Mouse (Mus musculus): ENCODE results near the gene Kif26b. TPM values are rescaled to one million over a fixed set of nuclear protein-coding genes. Genes with fewer than 3 reads are reported as not detected.

Kif26b gene
- polyA plus RNA-seq, 1 experiment from 2014 or later: 11.1 TPM

GRCm38 (mm10) chr1:178798886-178799285 is 270.0 kb downstream of the Kif26b start:
- Histone ChIP-seq H3K9ac (replicated peaks) (no peak overlapping the region), H3K4me1 (peaks cover 13% of the 10 kb centered on the region), H3K4me3 (replicated peaks) (no peak overlapping the region), H3K36me3 (no peaks in the 10 kb centered on the region), H3K4me2 (0 out of 2 replicates have a peak overlapping the region, but pooled peaks have one; percentile 24), H3K9me3 (replicated peaks) (no peaks in the 10 kb centered on the region), H3K27ac (replicated peaks) (no peak overlapping the region), H3K27me3 (replicated peaks) (no peaks in the 10 kb centered on the region)
- ATAC-seq (ENCODE audit: low FRiP score): no peak
- 77% methylated on average over 8 of the region's 8 CpGs for WGBS

GRCm38 (mm10) chr1:178799836-178800552 is 271.1 kb downstream of the Kif26b start:
- Histone ChIP-seq H3K27me3 (replicated peaks) (no peaks in the 10 kb centered on the region), H3K36me3 (no peaks in the 10 kb centered on the region), H3K27ac (replicated peaks) (no peak overlapping the region), H3K4me3 (replicated peaks) (no peak overlapping the region), H3K4me2 (no peak overlapping the region), H3K4me1 (peaks cover 13% of the 10 kb centered on the region), H3K9me3 (replicated peaks) (no peaks in the 10 kb centered on the region), H3K9ac (replicated peaks) (no peak overlapping the region)
- WGBS: 79% methylated on average over 11 of the region's 11 CpGs
- no peak for ATAC-seq (ENCODE audit: low FRiP score)

- Histone ChIP-seq H3K27me3 (replicated peaks) (no peaks in the 10 kb centered on the region), H3K9ac (replicated peaks) (no peak overlapping the region), H3K4me2 (no peak overlapping the region), H3K27ac (replicated peaks) (no peak overlapping the region), H3K9me3 (replicated peaks) (no peaks in the 10 kb centered on the region), H3K36me3 (no peaks in the 10 kb centered on the region), H3K4me3 (replicated peaks) (no peak overlapping the region), H3K4me1 (peaks cover 13% of the 10 kb centered on the region)
- 32% methylated on average over 3 of the region's 3 CpGs for WGBS
- ATAC-seq (ENCODE audit: low FRiP score): 0 out of 2 replicates have a peak, but pooled peaks have one; percentile 45
These were observed 274.2 kb downstream of the Kif26b start for GRCm38 (mm10) chr1:178803155-178803554.

DNA sequence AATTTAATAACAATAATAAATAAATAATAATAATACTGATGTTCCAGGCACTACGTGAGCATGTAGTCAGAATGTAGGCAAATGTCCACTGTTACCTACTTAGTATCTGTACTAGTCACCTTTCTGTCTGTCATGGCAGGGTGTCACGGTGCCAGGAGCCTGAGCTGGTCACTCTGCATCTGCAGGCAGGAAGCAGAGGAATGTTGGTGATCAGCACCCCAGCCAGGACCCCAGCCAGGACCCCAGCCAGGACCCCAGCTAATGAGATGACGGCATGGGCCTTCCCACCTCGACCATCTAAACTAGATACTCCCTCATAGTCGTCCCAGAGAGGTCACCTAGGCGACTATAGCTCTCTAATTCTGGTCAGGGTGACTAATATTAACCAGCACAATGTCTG is 288.6 kb downstream of the Kif26b start:
- WGBS: 84% methylated on average over 6 of the region's 6 CpGs
- H3K4me2 ChIP-seq: no peak overlapping the region
- no peak overlapping the region for H3K4me3 ChIP-seq (replicated peaks)
- H3K36me3 ChIP-seq: no peaks in the 10 kb centered on the region
- H3K27ac ChIP-seq (replicated peaks): no peak overlapping the region
- peaks cover 3% of the 10 kb centered on the region; the same call in 1 of the 2 replicates for H3K27me3 ChIP-seq (replicated peaks)
- no peaks in the 10 kb centered on the region for H3K9me3 ChIP-seq (replicated peaks)
- no peak overlapping the region for H3K9ac ChIP-seq (replicated peaks)
- ATAC-seq (ENCODE audit: low FRiP score): no peak
- H3K4me1 ChIP-seq: peaks cover 19% of the 10 kb centered on the region

DNA sequence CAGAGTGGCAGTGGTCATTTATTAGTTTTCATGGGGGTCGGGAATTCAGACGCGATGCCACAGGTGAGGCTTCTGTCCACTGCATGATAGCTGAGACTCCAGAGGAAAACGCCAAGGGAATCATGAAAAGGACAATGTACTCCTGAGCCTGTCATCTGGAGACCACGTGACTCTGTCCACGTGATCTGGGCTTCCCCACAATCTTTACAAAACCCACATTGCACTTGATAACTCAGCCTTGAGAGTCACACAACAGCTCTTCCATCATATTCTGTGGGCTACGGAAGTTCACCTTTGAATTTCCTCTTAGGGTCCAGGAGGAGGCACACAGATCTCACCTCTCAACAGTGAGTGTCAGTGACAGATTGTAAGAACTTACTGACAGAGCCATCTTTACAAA is 290.1 kb downstream of the Kif26b start:
- Histone ChIP-seq H3K4me2 (no peak overlapping the region), H3K36me3 (no peaks in the 10 kb centered on the region), H3K9ac (replicated peaks) (no peak overlapping the region), H3K9me3 (replicated peaks) (no peaks in the 10 kb centered on the region), H3K27me3 (replicated peaks) (peaks cover 3% of the 10 kb centered on the region), H3K4me1 (peaks cover 19% of the 10 kb centered on the region), H3K4me3 (replicated peaks) (no peak overlapping the region), H3K27ac (replicated peaks) (no peak overlapping the region)
- ATAC-seq (ENCODE audit: low FRiP score): no peak
- 90% methylated on average over 7 of the region's 7 CpGs for WGBS

- no peak overlapping the region for H3K4me3 ChIP-seq (replicated peaks)
- ATAC-seq (ENCODE audit: low FRiP score): no peak
These were observed 291.2 kb downstream of the Kif26b start for GRCm38 (mm10) chr1:178820079-178820478.

GRCm38 (mm10) chr1:178820556-178821435 is 291.9 kb downstream of the Kif26b start:
- H3K4me3 ChIP-seq (replicated peaks): no peak overlapping the region
- 32% methylated on average over 14 of the region's 14 CpGs for WGBS
- peak; percentile 81 for ATAC-seq (ENCODE audit: low FRiP score)
- H3K27ac ChIP-seq (replicated peaks): no peak overlapping the region
- H3K9ac ChIP-seq (replicated peaks): no peak overlapping the region
- peaks cover 3% of the 10 kb centered on the region for H3K27me3 ChIP-seq (replicated peaks)
- H3K4me2 ChIP-seq: 0 out of 2 replicates have a peak overlapping the region, but pooled peaks have one; percentile 7
- H3K9me3 ChIP-seq (replicated peaks): no peaks in the 10 kb centered on the region
- peaks cover 17% of the 10 kb centered on the region for H3K4me1 ChIP-seq
- H3K36me3 ChIP-seq: no peaks in the 10 kb centered on the region

More at GRCm38 (mm10) chr1:178820079-178820478, 291.2 kb downstream of the Kif26b start:
- no peak overlapping the region for H3K9ac ChIP-seq (replicated peaks)
- H3K27ac ChIP-seq (replicated peaks): no peak overlapping the region
- no peaks in the 10 kb centered on the region for H3K9me3 ChIP-seq (replicated peaks)
- peaks cover 17% of the 10 kb centered on the region for H3K4me1 ChIP-seq
- no peaks in the 10 kb centered on the region for H3K36me3 ChIP-seq
- H3K27me3 ChIP-seq (replicated peaks): peaks cover 3% of the 10 kb centered on the region
- no peak overlapping the region for H3K4me2 ChIP-seq
- 80% methylated on average over 3 of the region's 3 CpGs for WGBS

GRCm38 (mm10) chr1:178824871-178825270 is 295.9 kb downstream of the Kif26b start:
- H3K27me3 ChIP-seq (replicated peaks): peaks cover 3% of the 10 kb centered on the region
- no peak for ATAC-seq (ENCODE audit: low FRiP score)
- H3K4me1 ChIP-seq: peaks cover 20% of the 10 kb centered on the region
- no peak overlapping the region for H3K9ac ChIP-seq (replicated peaks)
- no peak overlapping the region for H3K27ac ChIP-seq (replicated peaks)
- 79% methylated on average over 5 of the region's 5 CpGs for WGBS
- H3K36me3 ChIP-seq: no peaks in the 10 kb centered on the region
- H3K4me3 ChIP-seq (replicated peaks): no peak overlapping the region
- H3K4me2 ChIP-seq: no peak overlapping the region
- H3K9me3 ChIP-seq (replicated peaks): no peaks in the 10 kb centered on the region

DNA sequence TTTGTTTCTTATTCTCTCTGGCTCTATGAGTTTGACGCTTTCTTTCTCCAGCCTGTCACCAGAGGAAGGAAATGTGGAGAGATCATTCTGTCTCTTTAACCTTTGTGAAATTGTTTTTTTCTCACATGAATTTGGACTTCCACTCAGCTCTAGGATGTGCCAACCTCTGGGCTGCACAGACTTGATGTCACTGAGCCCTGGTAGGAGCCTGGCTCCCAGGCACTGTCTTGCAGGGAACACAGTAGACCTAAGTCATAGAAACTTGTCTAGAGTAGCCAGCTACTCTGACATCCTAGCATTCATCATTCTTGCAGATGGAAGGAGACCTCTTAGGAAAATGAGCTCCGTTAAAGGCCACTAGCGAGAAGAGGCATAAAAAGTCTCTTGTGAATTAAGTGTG is 298.3 kb downstream of the Kif26b start:
- Histone ChIP-seq H3K27me3 (replicated peaks) (no peaks in the 10 kb centered on the region; the same call in 1 of the 2 replicates), H3K36me3 (no peaks in the 10 kb centered on the region), H3K9ac (replicated peaks) (no peak overlapping the region), H3K4me2 (no peak overlapping the region), H3K27ac (replicated peaks) (no peak overlapping the region), H3K4me1 (peaks cover 5% of the 10 kb centered on the region; the same call in 1 of the 2 replicates), H3K9me3 (replicated peaks) (no peaks in the 10 kb centered on the region), H3K4me3 (replicated peaks) (no peak overlapping the region)
- WGBS: 74% methylated on average over 3 of the region's 3 CpGs
- ATAC-seq (ENCODE audit: low FRiP score): no peak

GRCm38 (mm10) chr1:178829456-178829855 is 300.5 kb downstream of the Kif26b start:
- peaks cover 5% of the 10 kb centered on the region; the same call in 1 of the 2 replicates for H3K4me1 ChIP-seq
- H3K9me3 ChIP-seq (replicated peaks): no peaks in the 10 kb centered on the region
- H3K4me2 ChIP-seq: no peak overlapping the region
- H3K4me3 ChIP-seq (replicated peaks): no peak overlapping the region
- H3K27ac ChIP-seq (replicated peaks): no peak overlapping the region
- H3K9ac ChIP-seq (replicated peaks): no peak overlapping the region
- H3K27me3 ChIP-seq (replicated peaks): no peaks in the 10 kb centered on the region
- WGBS: 77% methylated on average over 4 of the region's 4 CpGs
- no peak for ATAC-seq (ENCODE audit: low FRiP score)
- no peaks in the 10 kb centered on the region for H3K36me3 ChIP-seq

DNA sequence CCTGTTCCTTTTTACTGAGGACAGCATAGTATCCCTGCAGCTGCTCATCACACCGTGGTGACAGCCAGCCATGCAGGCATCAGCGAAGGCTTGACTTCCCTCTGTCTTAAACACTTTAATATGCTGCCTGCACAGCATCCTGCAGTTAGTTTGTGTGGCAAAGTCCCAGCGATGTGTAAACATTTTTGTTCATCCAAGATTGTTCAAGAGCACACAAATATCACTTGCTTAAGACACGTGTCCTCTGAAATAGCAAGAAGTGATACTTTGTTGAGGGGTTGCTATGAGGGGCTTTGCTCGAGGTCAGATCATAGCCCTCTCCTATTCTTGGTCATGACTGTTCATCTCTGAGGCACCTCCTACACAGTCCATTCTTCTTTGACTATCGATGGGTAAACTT is 303.6 kb downstream of the Kif26b start:
- no peak for ATAC-seq (ENCODE audit: low FRiP score)
- Histone ChIP-seq H3K9me3 (replicated peaks) (no peaks in the 10 kb centered on the region), H3K4me3 (replicated peaks) (no peak overlapping the region), H3K27me3 (replicated peaks) (no peaks in the 10 kb centered on the region), H3K4me2 (no peak overlapping the region), H3K4me1 (peaks cover 5% of the 10 kb centered on the region; the same call in 1 of the 2 replicates), H3K9ac (replicated peaks) (no peak overlapping the region), H3K27ac (replicated peaks) (no peak overlapping the region), H3K36me3 (no peaks in the 10 kb centered on the region)
- 84% methylated on average over 6 of the region's 6 CpGs for WGBS

Measured in neural tube, embryonic 15.5 days (tissue).